Comparison of ENCODE assay signal across 20 mouse cellular contexts in genomic region chr5:92880893-92881292, GRCm38 (mm10).
DNase-seq lines count a peak whose midpoint lies in the region; ATAC-seq and TF ChIP-seq lines count a peak whose summit lies in the region.
"Had no signal": no experiment of that assay in that cellular context is flagged by ENCODE, and none has a peak within 500 bp of the region (broad histone marks: within the 10 kb centered on the region; RNA-seq: fewer than 3 reads in every experiment).

No protein-coding gene starts in this region.

- no peak overlapping the region for H3K9ac ChIP-seq in heart, embryonic 16.5 days (ENCODE audit: low read length)
- H3K9ac ChIP-seq in stomach, embryonic 15.5 days: no peak overlapping the region
- H3K9ac ChIP-seq in stomach, postnatal 0 days (ENCODE audit: low read length): no peak overlapping the region
- H3K9ac ChIP-seq: forebrain, embryonic 13.5 days; hindbrain, embryonic 12.5 days had no signal

- no peak for DNase-seq in heart, postnatal 14 days
- DNase-seq in stomach, postnatal 0 days (ENCODE audit: low spot score): no peak
- DNase-seq in B cell, adult 2 months: no peak
- DNase-seq: adrenal gland, postnatal 14 days; cerebellum, adult 11-12 months; cerebellum, adult 9-10 months; cerebellum, postnatal 25 days; gastrocnemius, adult 2 months; gastrocnemius, postnatal 25 days; heart, postnatal 4 days had no signal

- intact Hi-C loops in heart, postnatal 14 days (cut with DNase I): no loop called here

- TF ChIP-seq CTCF in stomach, postnatal 0 days (IDR thresholded peaks at IDR 0.05; ENCODE audit: low read depth): no peak
- TF ChIP-seq CTCF in small intestine, adult 2 months (IDR thresholded peaks at IDR 0.05; ENCODE audit: extremely low read depth, insufficient read length, insufficient replicate concordance, low read depth, low read length): no peak

- TF ChIP-seq EP300 in stomach, postnatal 0 days (optimal IDR thresholded peaks at IDR 0.05): no peak

- no peaks in the 10 kb centered on the region for H3K36me3 ChIP-seq in heart, embryonic 16.5 days (ENCODE audit: control insufficient read depth, insufficient read depth)
- H3K36me3 ChIP-seq in stomach, embryonic 15.5 days: no peaks in the 10 kb centered on the region
- H3K36me3 ChIP-seq in stomach, postnatal 0 days (ENCODE audit: control insufficient read depth, insufficient read depth, low read length): no peaks in the 10 kb centered on the region
- 0 out of 2 replicates have a peak, but pooled peaks cover 3% of the 10 kb centered on the region for H3K36me3 ChIP-seq in small intestine, adult 2 months (ENCODE audit: control insufficient read depth, insufficient read depth, low read length)
- H3K36me3 ChIP-seq: embryonic facial prominence, embryonic 10.5 days; G1E; hindbrain, embryonic 12.5 days had no signal

- H3K27me3 ChIP-seq in heart, embryonic 16.5 days (ENCODE audit: control insufficient read depth, insufficient read depth, low read length): no peaks in the 10 kb centered on the region
- no peaks in the 10 kb centered on the region for H3K27me3 ChIP-seq in stomach, embryonic 15.5 days (replicated peaks)
- H3K27me3 ChIP-seq in stomach, postnatal 0 days (ENCODE audit: control insufficient read depth, insufficient read depth, low read length): no peaks in the 10 kb centered on the region
- H3K27me3 ChIP-seq in small intestine, adult 2 months (ENCODE audit: control insufficient read depth, insufficient read depth, low read length): no peaks in the 10 kb centered on the region
- H3K27me3 ChIP-seq: forebrain, embryonic 13.5 days; hindbrain, embryonic 12.5 days had no signal

- peak; percentile 23; the same call in 1 of the 2 replicates for ATAC-seq in heart, embryonic 16.5 days (replicated peaks; ENCODE audit: extremely low read depth, insufficient read depth, low FRiP score)
- no peak for ATAC-seq in stomach, embryonic 15.5 days (ENCODE audit: insufficient read depth, low FRiP score, low read depth)
- ATAC-seq in stomach, postnatal 0 days (ENCODE audit: low FRiP score, low TSS enrichment): no peak
- ATAC-seq: CD4-positive, CD25-positive, alpha-beta regulatory T cell, adult 4 months; forebrain, embryonic 13.5 days; hindbrain, embryonic 16.5 days; inflammation-experienced regulatory T-cells, adult 6 months had no signal

- WGBS in heart, embryonic 16.5 days: 27% methylated on average over 4 of the region's 4 CpGs
- WGBS in stomach, embryonic 15.5 days: 26% methylated on average over 4 of the region's 4 CpGs
- WGBS in stomach, postnatal 0 days: 22% methylated on average over 4 of the region's 4 CpGs
- WGBS in small intestine, adult 2 months: 18% methylated on average over 4 of the region's 4 CpGs

- peaks cover 3% of the 10 kb centered on the region for H3K4me1 ChIP-seq in heart, embryonic 16.5 days (ENCODE audit: control insufficient read depth, insufficient read depth, low read length)
- 0 out of 2 replicates have a peak, but pooled peaks cover under 1% of the 10 kb centered on the region for H3K4me1 ChIP-seq in stomach, embryonic 15.5 days
- H3K4me1 ChIP-seq in stomach, postnatal 0 days (replicated peaks; ENCODE audit: control insufficient read depth, insufficient read depth): no peaks in the 10 kb centered on the region; the same call in 1 of the 2 replicates
- peaks cover 32% of the 10 kb centered on the region for H3K4me1 ChIP-seq in small intestine, adult 2 months (ENCODE audit: control insufficient read depth, insufficient read depth, insufficient read length, low read length)
- H3K4me1 ChIP-seq: forebrain, embryonic 13.5 days; hindbrain, embryonic 12.5 days had no signal

- no peak overlapping the region for H3K4me2 ChIP-seq in heart, embryonic 16.5 days (ENCODE audit: low read depth, low read length)
- no peak overlapping the region for H3K4me2 ChIP-seq in stomach, embryonic 15.5 days
- no peak overlapping the region for H3K4me2 ChIP-seq in stomach, postnatal 0 days (replicated peaks; ENCODE audit: low read depth)
- H3K4me2 ChIP-seq: forebrain, embryonic 13.5 days; hindbrain, embryonic 12.5 days had no signal

- H3K4me3 ChIP-seq in heart, embryonic 16.5 days (ENCODE audit: low read length): no peak overlapping the region
- H3K4me3 ChIP-seq in stomach, embryonic 15.5 days (replicated peaks): no peak overlapping the region
- no peak overlapping the region for H3K4me3 ChIP-seq in stomach, postnatal 0 days (ENCODE audit: low read depth, low read length)
- H3K4me3 ChIP-seq in small intestine, adult 2 months (ENCODE audit: low read depth, low read length): no peak overlapping the region
- H3K4me3 ChIP-seq: embryonic facial prominence, embryonic 10.5 days; forebrain, embryonic 13.5 days; gastrocnemius, adult 2 months; hindbrain, embryonic 12.5 days had no signal

- H3K9me3 ChIP-seq in heart, embryonic 16.5 days (replicated peaks; ENCODE audit: control insufficient read depth, low read length): no peaks in the 10 kb centered on the region
- no peaks in the 10 kb centered on the region for H3K9me3 ChIP-seq in stomach, embryonic 15.5 days
- no peaks in the 10 kb centered on the region for H3K9me3 ChIP-seq in stomach, postnatal 0 days (ENCODE audit: control insufficient read depth, low read length)
- H3K9me3 ChIP-seq: embryonic facial prominence, embryonic 10.5 days; forebrain, embryonic 13.5 days; hindbrain, embryonic 12.5 days had no signal

- TF ChIP-seq POLR2A in small intestine, adult 2 months (IDR thresholded peaks at IDR 0.05; ENCODE audit: low read depth, low read length): no peak

- no peak overlapping the region for H3K27ac ChIP-seq in heart, embryonic 16.5 days (ENCODE audit: low read length)
- peak overlapping the region; percentile 16; the same call in 1 of the 2 replicates for H3K27ac ChIP-seq in stomach, embryonic 15.5 days
- no peak overlapping the region; the same call in 1 of the 2 replicates for H3K27ac ChIP-seq in stomach, postnatal 0 days (replicated peaks)
- peak overlapping the region; percentile 95 for H3K27ac ChIP-seq in small intestine, adult 2 months (ENCODE audit: insufficient read depth, low read depth, low read length)
- H3K27ac ChIP-seq: embryonic facial prominence, embryonic 10.5 days; forebrain, embryonic 13.5 days; gastrocnemius, adult 2 months; hindbrain, embryonic 12.5 days had no signal

Comparison
In these comparisons a context has a peak if more than half of its experiments do, and no peak if none do; other contexts are left out.
1. H3K27ac ChIP-seq: peak in stomach, embryonic 15.5 days (single experiment) and small intestine, adult 2 months (single experiment); none in heart, embryonic 16.5 days (single experiment) and stomach, postnatal 0 days (single experiment).